In the genomic region with DNA sequence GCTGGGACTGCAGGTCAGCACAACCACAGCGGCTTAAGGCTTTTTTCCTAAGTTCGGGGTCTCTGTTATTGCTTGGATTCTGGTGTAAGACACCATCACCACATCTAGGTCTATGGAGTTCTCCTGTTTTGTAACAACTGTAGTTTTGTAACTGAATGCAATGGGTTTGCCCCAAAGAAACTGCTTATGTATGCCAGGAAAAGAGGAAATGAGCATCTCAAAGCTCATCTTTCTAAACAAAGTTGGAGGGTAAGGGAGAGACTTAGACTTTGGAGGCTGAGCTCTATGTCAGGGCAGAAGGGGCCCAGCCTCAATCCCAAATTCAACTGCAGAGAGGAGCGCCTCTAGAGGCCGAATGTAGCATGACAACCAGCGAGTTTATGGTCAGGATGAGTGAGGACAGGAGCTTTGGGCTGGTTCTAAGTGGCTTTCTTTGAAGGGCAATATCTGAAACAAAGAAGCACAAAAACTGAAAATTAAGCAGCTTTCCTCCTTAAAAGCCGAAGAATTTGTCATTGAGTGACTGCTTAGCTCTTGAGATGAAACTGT, we compare ENCODE assay signal across 11 mouse cellular contexts. TPM values are rescaled to one million over a fixed set of nuclear protein-coding genes. Genes with fewer than 3 reads are reported as not detected.
A peak's percentile ranks its signal among the peaks of the same experiment; 100 is the strongest.
DNase-seq lines count a peak whose midpoint lies in the region; ATAC-seq and TF ChIP-seq lines count a peak whose summit lies in the region.
"Not testable (repeated sequence)": the region's sequence is repeated elsewhere in the genome, so short reads cannot be mapped to it uniquely, and the experiment has no call there.
"Had no signal": no experiment of that assay in that cellular context is flagged by ENCODE, and none has a peak within 500 bp of the region (broad histone marks: within the 10 kb centered on the region; RNA-seq: fewer than 3 reads in every experiment).

No protein-coding gene starts in this region.

- not testable (repeated sequence) for H3K4me2 ChIP-seq in kidney, postnatal 0 days (ENCODE audit: low read length); liver, postnatal 0 days (ENCODE audit: low read depth, low read length)

- not testable (repeated sequence) for H3K27me3 ChIP-seq in kidney, postnatal 0 days (ENCODE audit: insufficient read depth, low read length); liver, postnatal 0 days (ENCODE audit: insufficient read depth, low read length); splenic B cell, adult 2 months (ENCODE audit: control insufficient read depth, insufficient read depth, low read length, poor library complexity, severe bottlenecking)

- TF ChIP-seq EP300 in liver, postnatal 0 days (IDR thresholded peaks at IDR 0.05; ENCODE audit: low read depth) = not testable (repeated sequence)

- not testable (repeated sequence) for H3K36me3 ChIP-seq in kidney, postnatal 0 days (ENCODE audit: insufficient read depth, low read length); liver, postnatal 0 days (replicated peaks; ENCODE audit: insufficient read depth, low read length); splenic B cell, adult 2 months (ENCODE audit: control insufficient read depth, insufficient read depth, low read length, poor library complexity, severe bottlenecking)

- not testable (repeated sequence) for H3K9me3 ChIP-seq in kidney, postnatal 0 days (replicated peaks; ENCODE audit: low read length); liver, postnatal 0 days (ENCODE audit: low read length)

- not testable (repeated sequence) for H3K4me3 ChIP-seq in kidney, postnatal 0 days (replicated peaks; ENCODE audit: low read depth, low read length); liver, postnatal 0 days (ENCODE audit: low read depth, low read length)

- not testable (repeated sequence) for H3K4me1 ChIP-seq in kidney, postnatal 0 days (replicated peaks; ENCODE audit: insufficient read depth, low read length); liver, postnatal 0 days (ENCODE audit: insufficient read depth)

- H3K27ac ChIP-seq in kidney, postnatal 0 days = not testable (repeated sequence)
- 0 out of 2 replicates have a peak overlapping the region, but pooled peaks have one; percentile 22 for H3K27ac ChIP-seq in liver, postnatal 0 days (ENCODE audit: low read depth)

- H3K9ac ChIP-seq in kidney, postnatal 0 days (ENCODE audit: low read depth, low read length); liver, postnatal 0 days (replicated peaks): not testable (repeated sequence)

- whole genome bisulfite sequencing in kidney, postnatal 0 days = 41% methylated on average over 6 of the region's 6 CpGs
- WGBS in liver, postnatal 0 days (ENCODE audit: insufficient replicate concordance) = 30% methylated on average over 6 of the region's 6 CpGs

- DNase-seq in A20 (ENCODE audit: low read depth, low spot score) = peak; percentile 58
- DNase-seq in ZHBTc4 (ENCODE audit: low read depth, low spot score) = peak; percentile 75
- DNase-seq in cerebellum, postnatal 10 days = peak; percentile 50 to 59
- DNase-seq in kidney, postnatal 0 days (ENCODE audit: low spot score) = peak; percentile 21
- peak; percentile 60 for DNase-seq in liver, postnatal 0 days
- peak; percentile 74 for DNase-seq in naive thymus-derived CD4-positive, alpha-beta T cell, adult 2 months (ENCODE audit: low read depth)
- DNase-seq in splenic B cell, adult 2 months (ENCODE audit: low read depth, low spot score) = peak; percentile 72

- ATAC-seq in granulocyte monocyte progenitor cell, adult 5-6 weeks (replicated peaks; ENCODE audit: poor library complexity, severe bottlenecking) = peak; percentile 69
- ATAC-seq in kidney, postnatal 0 days (replicated peaks; ENCODE audit: low FRiP score, low read depth); liver, postnatal 0 days: not testable (repeated sequence)

- TF ChIP-seq CTCF in kidney, postnatal 0 days (IDR thresholded peaks at IDR 0.05; ENCODE audit: low read depth) = peak; percentile 65
- peak; percentile 70 for TF ChIP-seq CTCF in liver, postnatal 0 days (IDR thresholded peaks at IDR 0.05; ENCODE audit: low read depth)

RNA-seq across cellular contexts. Expression of a gene that starts 13.2 kb away (rescaled TPM):
- 2.7 TPM in 1 of 2 replicates, not detected in the other for total RNA-seq in granulocyte monocyte progenitor cell, adult 5-6 weeks (2014; fragmentation: Nextera tagmentation)
- 3.2 and 4.9 TPM in 2 replicates for total RNA-seq in granulocyte monocyte progenitor cell, adult 5-6 weeks (2017)
- 0.57 and 1.3 TPM in 2 replicates for polyA plus RNA-seq in kidney, postnatal 0 days (2015; fragmentation: Nextera tagmentation; extraction: Ambion mirVana)
- polyA plus RNA-seq in liver, postnatal 0 days (2015; fragmentation: Nextera tagmentation; extraction: Ambion mirVana) = 5.5 and 6.3 TPM in 2 replicates
- polyA plus RNA-seq: CD4-positive, CD25-positive, alpha-beta regulatory T cell, adult 4 months; heart, embryonic 14.5 days; neural tube, embryonic 15.5 days had no signal

RNA-seq across cellular contexts. Expression of a gene that starts 30.1 kb away (rescaled TPM):
- total RNA-seq in granulocyte monocyte progenitor cell, adult 5-6 weeks (2014; fragmentation: Nextera tagmentation) = 3,770 and 4,250 TPM in 2 replicates
- total RNA-seq in granulocyte monocyte progenitor cell, adult 5-6 weeks (2017) = 1,953 and 2,572 TPM in 2 replicates
- polyA plus RNA-seq in kidney, postnatal 0 days (2015; fragmentation: Nextera tagmentation; extraction: Ambion mirVana) = 2.0 and 2.1 TPM in 2 replicates
- polyA plus RNA-seq in liver, postnatal 0 days (2015; fragmentation: Nextera tagmentation; extraction: Ambion mirVana) = 123 and 126 TPM in 2 replicates

Comparison
In these comparisons a context has a peak if more than half of its experiments do, and no peak if none do; other contexts are left out.
1. DNase-seq: peak in every context shown above with its lines; median percentile 75 in ZHBTc4; 74 in naive thymus-derived CD4-positive, alpha-beta T cell, adult 2 months; 72 in splenic B cell, adult 2 months; 60 in liver, postnatal 0 days; 58 in A20; 54 in cerebellum, postnatal 10 days; 21 in kidney, postnatal 0 days.
2. RNA of a gene that starts 30.1 kb away (polyA plus RNA-seq): 123 to 126 TPM in liver, postnatal 0 days; 2.0 to 2.1 TPM in kidney, postnatal 0 days; every median in the first group is over 10 times any median in the second.